Mouse (Mus musculus) bone marrow, adult 2 months (tissue): ENCODE measurements at regions not wholly inside any gene's neighbourhood (a gene's known extent, or its start where the extent isn't known, plus 50 kb on each side); places are given as distances from the start of the nearest gene placed in this dataset.

ENCODE experiments used
- CTCF ChIP-seq: fragments of 200-500 bp; IDR thresholded peaks from 2 replicates; pipeline ENCODE4 v1.5.1; 2011; ENCODE audit warnings: low read length, control low read depth; ENCODE audit not compliant: control insufficient read depth, insufficient read depth
- POLR2A ChIP-seq: fragments of 200-500 bp; IDR thresholded peaks from 2 replicates; pipeline ENCODE4 v1.6.1; 2011; ENCODE audit warnings: low read depth, mild to moderate bottlenecking, control low read depth, low read length, borderline replicate concordance; ENCODE audit not compliant: control insufficient read depth

- TF ChIP-seq POLR2A: no peak
- TF ChIP-seq CTCF: no peak
Observed at GRCm38 (mm10) chr14:54161206-54161605, 92.7 kb downstream of the Dad1 start.
